Mouse (Mus musculus) lung, adult 10 weeks (tissue): Measurements from ENCODE around the gene Ppfia4. TPM values are rescaled to one million over a fixed set of nuclear protein-coding genes. Genes with fewer than 3 reads are reported as not detected.

Source experiments
- polyA plus RNA-seq: library from polyadenylated mRNA; stranded (reverse); fragments of 350-450 nt; fragmentation: Illumina TruSeq; extraction: RNeasy Lipid Tissue Mini Kit (QIAGEN cat#74804); gene quantifications from one replicate; pipeline ENCODE4 v1.2.3, GENCODE M21; 2014; ENCODE audit warnings: low read depth, low replicate concordance; ENCODE audit not compliant: insufficient read depth

Ppfia4 gene
- 3.9 TPM for polyA plus RNA-seq

GRCm38 (mm10) chr1:134332770-134333271, at the start of gene Ppfia4:
Gene Ppfia4, minus strand, starts transcription at chr1:134332928.

DNA sequence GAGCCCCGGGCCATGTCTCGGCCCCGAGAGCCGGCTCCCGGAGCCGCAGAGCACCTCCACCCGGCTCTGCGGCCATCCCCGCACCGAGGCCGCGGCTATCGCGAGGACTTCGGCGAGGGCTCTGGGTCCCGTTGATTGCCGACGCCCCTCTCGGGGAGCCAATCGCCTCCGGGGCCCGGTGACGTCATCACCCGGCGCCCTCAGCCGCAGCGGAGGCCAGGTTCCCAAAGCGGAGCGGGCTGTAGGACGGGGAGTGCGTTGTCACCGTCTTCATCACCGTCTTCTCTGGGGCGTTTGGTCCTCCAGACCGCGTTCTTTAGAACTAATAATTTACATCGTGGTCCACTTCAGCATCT, 29.1 kb upstream of the Ppfia4 start, which contains the start of gene Tmem183a:
Tmem183a (minus strand) TSS at position 123 of the 356 bp plus-strand sequence.

GRCm38 (mm10) chr1:134289598-134290099, 43.1 kb downstream of the Ppfia4 start, which contains the start of gene Myog:
Gene Myog, plus strand, starts transcription at chr1:134289989.

Other genes with a start within 250 kb of the Ppfia4 start
- gene Chit1, start 221.7 kb downstream of the Ppfia4 start, polyA plus RNA-seq = not detected
- 994 TPM for gene Chil1, start 150.8 kb downstream of the Ppfia4 start, polyA plus RNA-seq
- gene Mybph, start 139.5 kb downstream of the Ppfia4 start, polyA plus RNA-seq = not detected
- 2.0 TPM for gene Adora1, start 97.5 kb downstream of the Ppfia4 start, polyA plus RNA-seq
- not detected for gene Myog, start 42.9 kb downstream of the Ppfia4 start, polyA plus RNA-seq
- gene Tmem183a, start 29.1 kb upstream of the Ppfia4 start, polyA plus RNA-seq = 24.8 TPM
- not detected for gene 4933406M09Rik, start 53.0 kb upstream of the Ppfia4 start, polyA plus RNA-seq
- gene Cyb5r1, start 72.6 kb upstream of the Ppfia4 start, polyA plus RNA-seq = 28.0 TPM
- 80.1 TPM for gene Adipor1, start 82.5 kb upstream of the Ppfia4 start, polyA plus RNA-seq
- 9.2 TPM for gene Klhl12, start 122.6 kb upstream of the Ppfia4 start, polyA plus RNA-seq
- 11.9 TPM for gene Rabif, start 161.7 kb upstream of the Ppfia4 start, polyA plus RNA-seq
- gene Mgat4e, start 216.8 kb upstream of the Ppfia4 start, polyA plus RNA-seq = not detected
- gene Kdm5b, start 227.2 kb upstream of the Ppfia4 start, polyA plus RNA-seq = 6.1 TPM